Mouse (Mus musculus) left cerebral cortex, adult 18-20 months (tissue): ENCODE results near the gene Tmbim1. TPM values are rescaled to one million over a fixed set of nuclear protein-coding genes. Genes with fewer than 3 reads are reported as not detected.
"Not testable (repeated sequence)": the region's sequence is repeated elsewhere in the genome, so short reads cannot be mapped to it uniquely, and the experiment has no call there.

Experiments used
- DNase-seq, 2 experiments: peaks; one replicate each; pipeline ENCODE4 v3.0.0; 2021 to 2022; ENCODE audit warnings: low spot score in 2 of 2, mixed read lengths in 1 of 2
- long read RNA-seq, 2 experiments: library from polyadenylated mRNA; stranded (forward); transcript quantifications; one replicate each; pipeline ENCODE4 v2.0.0; 2021
- total RNA-seq, 2 experiments: library from RNA; stranded (reverse); gene quantifications; 2 replicates each; pipeline ENCODE4 v1.2.3; 2021

Tmbim1 gene
- 10 to 100 TPM; 19.1 to 24.1 TPM for total RNA-seq
- long read RNA-seq, experiment 1, full-length matches to known transcripts: 13 of 18 reads
- long read RNA-seq, experiment 1, partial matches to known transcripts: 0 of 18 reads
- long read RNA-seq, experiment 1, other reads (novel, unspliced or antisense): 5 of 18 reads
- long read RNA-seq, experiment 2, full-length matches to known transcripts: 13 of 16 reads
- long read RNA-seq, experiment 2, partial matches to known transcripts: 0 of 16 reads
- long read RNA-seq, experiment 2, other reads (novel, unspliced or antisense): 3 of 16 reads

DNA sequence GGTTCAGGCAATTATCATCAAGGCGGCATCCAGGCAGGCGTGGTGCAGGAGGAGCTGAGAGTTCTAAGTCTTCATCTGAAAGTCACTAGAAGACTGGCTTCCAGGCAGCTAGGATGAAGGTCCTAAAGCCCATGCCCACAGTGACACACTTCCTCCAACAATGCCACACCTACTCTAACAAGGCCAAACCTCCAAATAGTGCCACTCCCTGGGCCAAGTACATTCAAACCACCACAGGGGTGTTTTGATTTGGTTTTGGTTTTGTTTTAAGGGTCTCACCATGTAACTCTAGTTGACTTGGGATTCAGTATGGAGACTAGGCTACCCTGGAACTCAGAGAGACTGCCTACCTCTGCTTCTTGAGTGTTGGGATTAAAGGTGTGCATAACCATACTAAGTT, at the start of gene Tmbim1:
TSS of gene Tmbim1 (minus strand) at position 101 of the 400 bp plus-strand sequence.
- DNase-seq: no peak

DNA sequence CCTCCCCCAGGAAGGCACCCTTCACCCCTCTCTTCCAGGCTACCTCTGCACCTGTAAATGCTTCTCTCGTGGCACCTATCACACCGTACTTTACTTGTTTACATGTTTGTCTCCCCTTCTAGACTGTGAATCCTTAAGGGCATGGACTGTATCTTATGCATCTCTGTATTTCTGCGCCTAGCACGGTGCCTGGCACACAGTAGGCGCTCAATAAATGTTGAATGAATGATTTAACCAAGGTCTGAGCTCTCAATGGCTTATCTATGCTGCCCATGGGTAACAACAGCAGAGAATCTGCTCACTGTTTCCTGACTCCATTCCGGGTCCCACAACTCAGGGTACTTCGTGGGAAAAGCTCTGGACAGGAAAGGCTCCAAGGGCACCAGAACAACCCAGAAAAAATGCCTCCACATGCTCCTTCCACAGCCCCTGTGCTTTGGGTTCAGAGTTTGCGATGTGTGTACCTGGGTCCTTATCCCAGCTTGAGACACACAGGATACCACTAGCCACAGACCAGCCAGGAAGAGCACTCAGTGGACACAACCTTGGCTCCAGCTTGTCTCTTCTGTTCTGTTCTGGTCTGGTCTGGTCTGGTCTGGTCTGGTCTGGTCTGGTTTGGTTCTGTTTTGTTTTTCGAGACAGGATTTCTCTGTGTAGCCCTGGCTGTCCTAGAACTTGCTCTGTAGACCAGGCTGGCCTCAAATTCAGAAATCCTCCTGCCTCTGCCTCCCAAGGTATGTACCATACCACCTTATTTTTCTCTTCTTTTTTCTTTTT, 48.2 kb upstream of the Tmbim1 start:
- no peak for DNase-seq

DNA sequence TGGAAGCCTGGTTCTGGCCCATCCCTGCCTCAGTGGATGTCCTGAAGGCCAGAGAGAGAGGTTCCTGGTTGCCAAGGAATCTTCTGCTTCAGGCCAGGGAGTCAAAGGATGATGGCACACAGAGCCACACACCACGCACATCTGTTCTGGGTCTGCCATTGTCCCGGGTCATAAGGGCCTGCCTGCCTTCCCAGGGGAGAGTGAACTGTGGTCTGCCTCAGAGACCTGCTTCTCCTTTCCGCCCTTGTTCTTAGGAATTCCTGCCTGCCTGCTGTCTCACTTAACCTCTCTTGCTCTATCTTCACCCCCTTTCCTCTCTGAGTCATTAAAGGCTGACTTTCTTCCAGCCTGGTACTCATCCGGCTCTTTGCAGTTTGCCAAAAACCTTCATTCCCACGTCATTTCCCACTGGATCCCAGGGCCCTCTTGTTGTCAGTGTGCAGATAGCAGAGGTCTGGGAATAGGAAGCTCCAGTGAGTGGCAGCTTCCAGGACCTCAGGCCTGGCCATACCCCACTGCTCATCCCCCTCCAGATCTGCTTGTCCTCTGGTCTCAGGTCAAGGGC, 47.2 kb upstream of the Tmbim1 start:
- no peak for DNase-seq

DNA sequence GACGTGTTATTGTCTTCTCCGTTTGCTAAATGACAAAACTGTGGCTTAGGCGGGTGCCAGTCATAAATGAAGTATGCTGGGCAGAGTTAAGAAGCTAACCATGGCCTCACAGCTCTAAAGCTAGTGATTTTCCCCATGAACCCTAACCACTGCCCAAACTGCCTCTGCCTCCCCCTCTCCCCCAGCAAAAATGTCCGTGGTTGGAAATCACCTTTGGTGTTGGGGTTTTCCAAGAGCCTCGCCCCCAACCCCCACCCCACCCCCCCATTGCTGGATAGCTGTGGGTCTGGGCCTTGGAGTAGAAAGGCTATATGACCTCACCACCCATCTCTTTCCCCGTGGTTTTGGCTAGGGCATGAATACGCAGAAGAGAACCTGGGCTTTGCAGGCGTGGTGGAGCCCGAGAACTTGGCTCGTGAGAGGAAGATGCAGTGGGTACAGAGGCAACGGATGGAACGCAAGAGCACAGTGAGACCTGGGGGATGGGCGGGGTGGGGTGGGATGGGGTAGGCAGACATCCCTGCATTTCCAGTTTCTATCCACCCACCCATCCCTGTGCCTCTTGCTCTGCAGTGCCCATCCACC, 45.9 kb upstream of the Tmbim1 start:
- DNase-seq: no peak

DNA sequence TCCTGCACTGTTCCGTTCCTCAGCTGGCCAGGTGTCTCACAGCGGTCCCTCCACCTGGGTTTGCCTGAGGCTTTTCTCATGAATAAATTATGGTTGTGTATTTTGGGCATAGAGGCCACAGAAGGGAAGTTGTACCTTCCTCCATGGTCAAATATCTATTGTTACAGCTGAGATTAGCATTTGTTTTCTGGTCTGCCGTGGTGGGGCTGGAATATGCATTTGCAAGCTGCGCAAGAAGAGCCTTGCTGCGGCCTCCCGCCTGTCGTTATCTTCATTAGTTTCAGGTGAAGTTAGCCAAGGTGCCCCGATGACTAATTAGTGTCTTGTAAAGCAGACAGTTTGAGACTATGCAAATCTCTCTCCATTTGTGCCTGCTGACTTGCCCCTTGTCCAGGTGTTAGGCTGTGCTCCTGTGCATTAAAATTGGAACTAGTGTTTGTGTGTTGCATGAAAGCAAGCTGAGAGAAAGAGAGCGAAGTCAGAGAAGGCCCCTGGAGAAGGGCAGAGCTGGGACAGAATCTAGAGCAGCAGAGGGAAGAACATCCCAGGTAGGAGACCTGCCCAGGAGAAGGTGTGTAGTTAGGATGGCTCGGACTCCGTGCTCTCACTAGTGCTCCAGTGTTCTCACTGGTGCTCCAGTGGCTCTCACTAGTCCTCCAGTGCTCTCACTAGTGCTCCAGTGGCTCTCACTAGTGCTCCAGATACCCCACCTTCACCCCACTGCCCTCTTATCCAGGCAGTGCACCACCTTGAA, 38.9 kb upstream of the Tmbim1 start:
- DNase-seq: no peak

DNA sequence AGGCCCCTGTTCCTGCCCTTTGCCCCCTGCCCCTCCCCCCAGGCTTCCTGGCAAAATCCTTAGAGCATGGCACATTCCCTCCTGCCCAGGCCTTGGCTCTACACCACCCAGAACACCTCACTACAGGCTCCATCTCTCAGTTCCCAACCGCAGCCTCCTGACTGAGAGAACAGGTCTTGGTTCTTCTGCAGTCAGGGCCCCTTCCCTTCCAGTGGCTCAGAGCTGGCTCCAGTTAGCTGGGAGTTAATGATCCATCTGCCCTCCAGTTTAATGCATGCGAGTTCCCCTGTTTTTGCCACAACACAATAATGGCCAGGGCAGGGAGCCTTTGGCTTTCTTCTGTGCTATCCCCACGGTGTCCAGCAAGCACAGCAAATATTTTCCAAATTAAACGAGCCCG, 37.7 kb upstream of the Tmbim1 start:
- DNase-seq: no peak

DNA sequence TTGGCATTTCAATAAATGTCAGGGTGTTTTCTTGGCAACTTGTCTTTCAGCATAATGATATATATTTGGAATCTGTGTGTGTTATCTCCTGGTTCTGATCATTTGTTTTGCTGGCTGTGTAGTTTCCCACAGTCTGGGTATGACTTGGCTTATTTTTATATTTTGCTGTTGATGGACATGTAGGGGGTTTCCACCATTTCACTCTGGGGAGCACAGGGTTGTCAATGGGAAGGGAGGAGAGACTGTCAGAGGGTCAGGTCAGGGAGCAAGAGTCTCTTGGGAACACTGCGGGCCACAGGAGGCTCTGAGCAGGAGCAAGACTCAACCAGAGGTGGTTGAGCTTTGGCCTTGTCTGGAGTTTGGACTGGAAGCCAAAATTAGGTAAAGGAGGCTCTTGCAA, 36.9 kb upstream of the Tmbim1 start:
- no peak for DNase-seq

DNA sequence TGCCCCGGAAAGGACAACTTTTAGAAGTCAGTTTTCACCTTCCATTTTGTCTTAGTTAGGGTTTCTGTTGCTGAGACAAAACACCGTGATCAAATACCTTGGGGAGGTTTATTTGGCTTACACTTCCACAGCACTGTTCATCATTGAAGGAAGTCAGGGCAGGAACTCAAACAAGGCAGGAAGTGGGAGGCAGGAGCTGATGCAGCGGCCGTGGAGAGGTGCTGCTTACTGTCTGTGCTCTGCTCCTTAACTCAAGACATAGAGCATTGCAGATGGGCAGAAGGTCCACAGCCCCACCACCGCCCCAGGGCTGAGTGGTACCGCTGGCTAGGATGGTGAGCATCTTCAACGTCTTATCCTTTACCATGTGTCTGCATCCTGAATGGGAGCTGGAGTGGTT, 36.5 kb upstream of the Tmbim1 start:
- DNase-seq: no peak

DNA sequence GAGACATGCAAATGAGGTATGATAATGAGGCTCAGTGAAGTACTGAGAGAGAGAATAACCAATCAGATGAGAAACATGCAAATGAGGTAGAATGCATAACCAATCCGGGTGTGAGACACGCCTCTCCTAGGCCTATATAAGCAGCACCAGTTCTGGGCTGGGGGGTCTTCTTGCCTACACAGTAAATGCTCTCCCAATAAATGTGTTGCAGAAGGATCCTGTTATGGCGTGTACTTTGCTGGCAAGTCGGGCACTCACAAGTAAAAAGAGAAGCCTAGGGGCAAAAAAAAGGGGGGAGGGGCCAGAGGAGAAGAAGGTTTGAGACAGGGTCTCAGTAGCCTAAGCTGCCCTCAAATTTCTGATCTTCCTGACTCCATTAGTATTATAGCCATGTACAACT, 35.6 kb upstream of the Tmbim1 start:
- DNase-seq: not testable (repeated sequence)

DNA sequence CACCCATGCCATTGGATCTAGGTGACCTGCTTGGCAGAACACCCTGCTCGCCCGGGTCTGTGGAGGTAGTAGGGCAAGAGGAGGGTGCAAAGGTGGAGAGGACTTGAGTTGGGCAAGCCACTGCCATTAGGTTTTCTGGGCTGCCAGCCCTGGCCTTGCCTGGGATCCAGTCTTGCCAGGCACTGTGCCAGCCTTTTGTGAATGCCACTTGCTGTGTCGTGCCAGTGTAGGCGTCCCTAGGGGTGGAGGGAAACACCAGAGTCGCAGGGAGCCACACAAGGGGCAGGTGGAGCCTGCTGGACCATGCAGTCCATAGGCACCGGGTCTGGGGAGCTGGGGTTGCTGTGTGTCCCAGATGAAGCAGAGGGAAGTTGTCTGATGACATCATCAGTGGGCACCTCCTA, 34.9 kb upstream of the Tmbim1 start:
- DNase-seq: peak; percentile 53 to 57

DNA sequence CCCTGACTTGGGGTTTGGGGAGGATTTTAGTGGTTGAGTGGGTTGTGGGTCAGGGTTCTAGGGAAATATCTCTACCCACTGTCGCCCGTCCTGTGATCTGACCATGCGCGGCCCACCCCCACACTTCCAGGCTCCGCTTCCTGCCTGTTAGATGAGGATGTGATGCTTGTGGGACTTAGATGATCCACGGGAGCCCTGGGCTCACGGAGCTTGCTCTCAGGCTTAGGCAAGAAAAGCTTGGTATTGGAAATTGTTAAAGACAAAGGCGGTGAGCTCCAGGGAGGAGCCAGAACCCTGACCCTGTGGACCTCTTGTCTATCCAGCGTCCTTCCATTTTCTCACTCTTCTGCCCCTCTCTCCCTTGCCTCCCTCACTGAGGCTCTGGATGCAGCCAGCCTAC, 34.5 kb upstream of the Tmbim1 start:
- no peak for DNase-seq

DNA sequence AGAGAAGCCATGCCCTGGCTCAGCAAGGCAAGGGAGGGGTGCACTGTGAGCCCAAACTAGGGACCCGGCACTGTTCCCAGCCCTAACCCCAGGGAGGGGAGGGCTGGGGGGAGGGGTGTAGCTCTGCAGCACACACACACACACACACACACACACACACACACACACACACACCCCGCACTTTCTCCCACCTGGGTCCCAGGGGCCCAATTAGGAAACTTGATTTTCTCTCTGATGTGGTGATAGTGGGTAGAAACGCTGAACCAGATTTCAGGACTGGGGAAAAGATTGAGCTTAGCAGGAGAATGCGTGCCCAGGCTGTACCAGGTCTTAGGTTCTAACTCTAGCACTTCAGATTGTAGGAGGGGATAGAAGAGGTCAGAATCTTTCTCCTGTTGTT, 33.2 kb upstream of the Tmbim1 start:
- no peak for DNase-seq

DNA sequence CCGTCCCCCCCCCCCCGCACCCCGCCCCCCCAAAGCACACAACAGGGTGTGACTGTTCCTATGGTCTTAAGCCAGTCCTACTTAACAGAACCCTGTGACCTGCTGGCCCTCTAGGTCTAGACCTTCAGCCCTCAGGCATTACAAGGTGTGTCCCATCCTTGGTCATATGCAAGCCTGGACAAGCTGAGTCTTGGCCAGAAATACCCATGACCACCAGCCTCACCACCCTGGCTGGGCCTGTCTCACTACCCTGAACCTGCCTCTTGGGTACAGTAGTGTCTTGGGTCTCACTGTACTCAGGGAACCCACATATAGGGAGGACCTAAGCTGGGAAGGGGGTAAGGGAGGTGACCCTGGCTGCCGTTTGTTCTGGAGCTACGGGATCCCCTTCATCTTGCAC, 32.6 kb upstream of the Tmbim1 start:
- no peak for DNase-seq

DNA sequence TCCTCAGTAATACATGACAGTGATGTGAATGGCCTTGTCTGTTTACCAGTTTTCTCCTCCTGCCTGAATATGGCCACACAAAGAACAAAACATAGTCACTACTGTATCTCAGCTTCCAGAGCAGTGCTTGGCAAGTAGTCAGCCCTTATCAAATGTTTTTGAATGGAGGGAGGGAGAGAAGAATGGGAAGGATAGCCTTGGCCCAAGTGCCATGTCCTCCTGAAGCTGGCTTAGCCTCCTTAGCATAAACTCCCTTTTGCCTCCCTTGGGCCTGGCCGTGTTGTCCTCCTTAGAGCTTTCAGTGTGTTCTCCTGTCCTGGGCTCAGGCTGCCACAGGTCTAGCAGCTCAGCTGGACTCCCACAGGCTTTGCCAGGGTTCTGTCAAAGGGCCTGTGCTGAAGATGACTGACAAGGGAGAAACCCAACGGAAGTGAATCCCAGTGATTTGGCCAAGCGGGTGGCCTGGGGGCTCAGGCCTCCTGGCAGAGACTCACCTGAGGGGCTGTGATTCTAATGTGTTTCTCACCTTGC, 31.9 kb upstream of the Tmbim1 start:
- no peak for DNase-seq

DNA sequence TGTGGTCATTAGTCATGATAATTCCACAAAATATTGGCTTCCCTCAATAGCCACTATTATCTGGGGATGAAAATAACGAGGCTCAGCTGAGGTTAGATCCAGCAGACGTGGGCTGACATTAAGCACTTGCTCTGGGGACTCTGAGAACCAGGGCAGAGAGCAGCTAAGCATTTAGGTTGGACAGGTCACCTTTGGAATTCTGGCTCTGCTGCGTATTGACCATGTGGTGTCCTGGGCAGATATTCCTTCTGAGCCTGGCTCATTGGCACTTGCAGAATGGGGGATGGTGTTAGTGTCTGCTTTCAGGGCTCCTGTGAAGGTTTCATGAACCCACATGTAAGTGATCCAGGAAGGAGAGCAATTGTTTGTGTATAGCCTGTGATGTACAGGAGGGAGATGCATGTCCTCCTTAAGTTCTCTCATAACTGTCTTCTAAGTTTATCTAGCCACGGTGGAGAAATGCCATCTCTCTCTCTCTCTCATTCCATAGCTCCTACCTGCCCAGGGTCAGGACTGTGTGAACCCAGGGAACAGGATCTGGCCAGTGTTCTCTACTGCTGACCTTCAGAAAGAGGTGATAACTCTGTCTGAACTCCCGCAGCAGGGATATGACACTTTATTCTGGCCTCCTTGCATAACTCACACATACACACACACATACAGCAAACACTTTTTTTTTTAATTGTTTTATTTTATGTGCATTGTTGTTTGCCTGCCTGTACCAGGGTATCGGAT, 30.2 kb upstream of the Tmbim1 start:
- DNase-seq: no peak

DNA sequence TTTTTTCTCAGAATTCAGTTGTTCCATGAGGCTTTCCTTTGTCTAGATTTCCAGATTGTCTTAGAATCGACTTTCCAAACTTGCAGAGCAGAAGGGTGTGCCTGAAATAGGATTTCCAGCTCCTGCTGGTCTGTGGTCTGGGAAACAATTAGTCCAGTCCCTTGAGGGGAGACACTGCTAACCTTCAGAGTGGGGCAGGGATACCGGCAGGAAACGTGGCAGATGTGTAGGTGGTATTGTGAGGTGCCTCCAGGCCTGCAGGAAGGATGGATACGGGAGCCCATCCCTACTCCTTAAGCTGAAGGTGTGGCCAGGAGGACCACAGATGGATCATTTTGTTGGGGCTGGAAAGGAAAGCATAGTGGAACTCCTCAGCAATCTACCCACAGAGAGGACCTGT, 29.6 kb upstream of the Tmbim1 start:
- DNase-seq: no peak

DNA sequence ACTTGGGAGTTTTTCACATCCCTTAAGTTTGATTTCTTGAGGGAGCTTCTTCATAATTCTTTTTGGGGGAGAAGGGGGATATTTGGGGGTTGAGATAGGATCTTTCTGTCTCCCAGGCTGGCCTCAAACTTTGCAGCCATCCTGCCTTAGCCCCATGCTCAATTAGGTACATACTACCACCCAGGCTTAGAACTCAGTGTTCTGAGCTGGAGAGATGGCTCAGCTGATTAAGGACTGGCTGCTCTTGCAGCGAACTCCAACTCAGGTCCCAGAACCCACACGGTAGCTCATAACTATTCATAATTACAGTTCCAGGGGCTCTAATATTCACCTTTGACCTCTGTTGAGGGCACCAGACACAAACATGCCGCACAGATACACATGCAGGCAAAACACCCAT, 29.2 kb upstream of the Tmbim1 start:
- DNase-seq: no peak

DNA sequence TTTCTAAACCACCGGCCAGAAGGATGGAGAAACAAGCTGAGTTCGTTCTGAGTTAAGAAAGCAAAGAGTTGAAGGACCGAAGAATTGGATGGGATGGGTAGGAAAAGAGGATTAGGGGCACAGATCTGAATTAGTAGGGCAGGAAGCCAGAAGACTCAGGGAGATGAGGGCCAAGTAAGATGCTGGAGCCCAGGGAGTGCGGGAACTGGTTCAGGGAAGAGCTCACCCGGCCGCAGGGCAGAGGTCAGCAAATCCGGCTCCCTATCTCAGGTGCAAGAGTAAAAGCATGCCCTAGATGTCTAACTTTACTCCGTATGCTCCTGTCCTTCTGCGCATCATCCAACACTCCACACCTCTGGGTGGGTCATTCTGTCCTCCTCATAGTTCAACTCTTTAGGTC, 27.5 kb upstream of the Tmbim1 start:
- DNase-seq: no peak

DNA sequence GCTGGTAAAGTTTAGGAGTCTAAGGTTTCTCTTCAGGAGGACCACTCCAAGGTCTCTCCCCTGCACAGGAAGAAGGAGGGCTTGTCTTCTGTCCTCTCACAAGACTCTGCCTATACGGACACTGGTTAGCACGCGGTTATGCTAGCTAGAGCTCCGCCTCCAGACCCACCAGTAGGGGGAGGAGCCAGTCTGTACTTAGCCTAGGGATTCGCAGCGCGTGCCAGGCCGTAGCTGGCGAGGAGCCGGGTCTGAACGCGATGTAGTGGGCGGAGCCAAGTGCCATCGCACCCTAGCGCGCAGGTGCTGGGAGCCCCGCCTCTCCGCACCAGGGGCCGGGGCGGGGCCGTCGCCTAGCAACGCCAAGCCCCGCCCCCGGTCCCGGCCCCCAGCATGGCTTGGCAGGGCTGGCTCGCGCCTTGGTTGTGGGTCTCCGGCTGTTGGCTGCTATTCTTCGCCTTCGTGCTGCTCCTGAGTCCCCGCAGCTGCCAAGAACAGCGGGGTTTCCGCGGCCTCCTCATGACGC, 26.9 kb upstream of the Tmbim1 start:
- peak; percentile 96 for DNase-seq

DNA sequence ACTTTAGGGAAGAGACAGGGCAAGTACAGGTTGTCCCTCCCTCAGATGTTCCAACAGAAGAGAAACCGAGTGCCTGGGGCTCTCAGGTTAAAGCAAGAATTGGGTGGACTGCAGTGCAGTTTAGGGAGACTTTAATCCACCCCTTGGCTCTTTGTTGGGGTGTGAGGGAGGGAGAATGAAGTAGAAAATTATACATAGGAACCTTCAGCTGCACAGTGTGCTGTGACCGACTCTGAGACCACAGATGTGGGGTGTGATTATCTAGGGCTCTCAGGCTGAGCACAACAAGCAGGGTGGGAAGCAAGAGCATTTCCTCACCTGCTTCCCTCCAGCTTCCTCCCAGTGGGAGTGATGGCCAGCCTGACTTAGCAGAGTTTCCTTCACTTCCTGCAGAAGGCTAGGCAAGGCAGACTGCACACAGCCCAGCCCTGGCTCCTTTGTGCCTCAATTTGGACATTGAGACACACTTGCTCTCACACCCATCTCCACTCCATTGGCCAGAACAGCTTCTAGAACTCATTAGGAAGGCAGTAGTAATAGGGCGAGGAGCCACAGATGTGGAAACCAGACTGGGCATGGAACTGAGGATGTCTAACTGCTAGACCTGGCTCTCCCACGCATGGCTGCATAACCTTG, 25.7 kb upstream of the Tmbim1 start:
- DNase-seq: no peak
